8 mouse cellular contexts compared by ENCODE assay signal in genomic region chr12:35047320-35048225, GRCm38 (mm10). TPM values are rescaled to one million over a fixed set of nuclear protein-coding genes. Genes with fewer than 3 reads are reported as not detected.
DNase-seq lines count a peak whose midpoint lies in the region; ATAC-seq and TF ChIP-seq lines count a peak whose summit lies in the region.

No protein-coding gene starts in this region.

- H3K9me3 ChIP-seq in heart, embryonic 13.5 days = no peaks in the 10 kb centered on the region
- H3K9me3 ChIP-seq in kidney, postnatal 0 days (replicated peaks; ENCODE audit: low read length) = no peaks in the 10 kb centered on the region
- H3K9me3 ChIP-seq in lung, embryonic 14.5 days (ENCODE audit: low read depth, low read length) = no peaks in the 10 kb centered on the region
- H3K9me3 ChIP-seq in neural tube, embryonic 15.5 days (replicated peaks) = no peaks in the 10 kb centered on the region

- H3K27ac ChIP-seq in heart, embryonic 13.5 days (replicated peaks) = peak overlapping the region; percentile 97
- peak overlapping the region; percentile 97 for H3K27ac ChIP-seq in kidney, postnatal 0 days
- peak overlapping the region; percentile 96 for H3K27ac ChIP-seq in lung, embryonic 14.5 days (ENCODE audit: low read depth)
- H3K27ac ChIP-seq in neural tube, embryonic 15.5 days (replicated peaks) = peak overlapping the region; percentile 95
- H3K27ac ChIP-seq in thymus, adult 2 months (ENCODE audit: control insufficient read depth, insufficient read depth, low read length) = peak overlapping the region; percentile 59; the same call in 1 of the 2 replicates

- DNase-seq in ES-CJ7 (ENCODE audit: low read depth, low spot score) = peak; percentile 19
- peak; percentile 57 for DNase-seq in c-Kit-negative CD71-positive TER-119-positive erythroid progenitor cells, embryonic 14.5 days (ENCODE audit: low read depth, low spot score)
- DNase-seq in kidney, postnatal 0 days (ENCODE audit: low spot score) = peak; percentile 48
- DNase-seq in lung, embryonic 14.5 days = peak; percentile 47
- DNase-seq in thymus, adult 2 months = peak; percentile 63

- H3K4me2 ChIP-seq in heart, embryonic 13.5 days = peak overlapping the region; percentile 85
- peak overlapping the region; percentile 74 for H3K4me2 ChIP-seq in kidney, postnatal 0 days (ENCODE audit: low read length)
- H3K4me2 ChIP-seq in lung, embryonic 14.5 days = peak overlapping the region; percentile 77
- peak overlapping the region; percentile 80 for H3K4me2 ChIP-seq in neural tube, embryonic 15.5 days

- peak; percentile 24; the same call in 1 of the 2 replicates for TF ChIP-seq CTCF in kidney, postnatal 0 days (IDR thresholded peaks at IDR 0.05; ENCODE audit: low read depth)
- TF ChIP-seq CTCF in lung, embryonic 14.5 days (IDR thresholded peaks at IDR 0.05; ENCODE audit: low read depth) = no peak; the same call in 1 of the 2 replicates
- no peak for TF ChIP-seq CTCF in thymus, adult 2 months (IDR thresholded peaks at IDR 0.05; ENCODE audit: borderline replicate concordance, control insufficient read depth, extremely low read depth, insufficient read depth, low read length, poor library complexity)

- H3K4me1 ChIP-seq in heart, embryonic 13.5 days = peaks cover 45% of the 10 kb centered on the region
- H3K4me1 ChIP-seq in kidney, postnatal 0 days (replicated peaks; ENCODE audit: insufficient read depth, low read length) = no peaks in the 10 kb centered on the region; the same call in none of the 2 replicates
- peaks cover 6% of the 10 kb centered on the region; the same call in 1 of the 2 replicates for H3K4me1 ChIP-seq in lung, embryonic 14.5 days (ENCODE audit: insufficient read depth)
- peaks cover 24% of the 10 kb centered on the region for H3K4me1 ChIP-seq in neural tube, embryonic 15.5 days
- peaks cover 6% of the 10 kb centered on the region; the same call in 1 of the 2 replicates for H3K4me1 ChIP-seq in thymus, adult 2 months (replicated peaks; ENCODE audit: control insufficient read depth, insufficient read depth, low read length)

- no peak for TF ChIP-seq POLR2A in thymus, adult 2 months (IDR thresholded peaks at IDR 0.05; ENCODE audit: control insufficient read depth, extremely low read depth, insufficient read depth, low read length, poor library complexity)

- peak overlapping the region; percentile 98 for H3K9ac ChIP-seq in heart, embryonic 13.5 days
- peak overlapping the region; percentile 98 for H3K9ac ChIP-seq in kidney, postnatal 0 days (ENCODE audit: low read depth, low read length)
- peak overlapping the region; percentile 91 for H3K9ac ChIP-seq in lung, embryonic 14.5 days
- H3K9ac ChIP-seq in neural tube, embryonic 15.5 days (replicated peaks) = peak overlapping the region; percentile 90

- ATAC-seq in erythroid progenitor cell, adult 5-6 weeks (replicated peaks; ENCODE audit: low FRiP score, poor library complexity, severe bottlenecking) = peak; percentile 80
- peak; percentile 60 for ATAC-seq in heart, embryonic 13.5 days (ENCODE audit: extremely low read depth, insufficient number of reproducible peaks, low FRiP score, low TSS enrichment)
- ATAC-seq in kidney, postnatal 0 days (replicated peaks; ENCODE audit: low FRiP score, low read depth) = peak; percentile 75
- ATAC-seq in lung, embryonic 14.5 days (ENCODE audit: insufficient read depth) = peak; percentile 66
- peak; percentile 87 for ATAC-seq in neural tube, embryonic 15.5 days (ENCODE audit: low FRiP score)

- H3K4me3 ChIP-seq in heart, embryonic 13.5 days = peak overlapping the region; percentile 97
- H3K4me3 ChIP-seq in kidney, postnatal 0 days (replicated peaks; ENCODE audit: low read depth, low read length) = peak overlapping the region; percentile 94
- peak overlapping the region; percentile 94 for H3K4me3 ChIP-seq in lung, embryonic 14.5 days (ENCODE audit: low read depth, low read length)
- peak overlapping the region; percentile 94 for H3K4me3 ChIP-seq in neural tube, embryonic 15.5 days (replicated peaks)
- peak overlapping the region; percentile 74 for H3K4me3 ChIP-seq in thymus, adult 2 months (ENCODE audit: control insufficient read depth, insufficient read depth, low read length)

- H3K36me3 ChIP-seq in heart, embryonic 13.5 days = no peaks in the 10 kb centered on the region
- H3K36me3 ChIP-seq in kidney, postnatal 0 days (ENCODE audit: insufficient read depth, low read length) = no peaks in the 10 kb centered on the region
- H3K36me3 ChIP-seq in lung, embryonic 14.5 days (ENCODE audit: insufficient read depth) = no peaks in the 10 kb centered on the region
- no peaks in the 10 kb centered on the region for H3K36me3 ChIP-seq in neural tube, embryonic 15.5 days
- no peaks in the 10 kb centered on the region for H3K36me3 ChIP-seq in thymus, adult 2 months (ENCODE audit: control insufficient read depth, insufficient read depth, low read length)

- no peaks in the 10 kb centered on the region for H3K27me3 ChIP-seq in heart, embryonic 13.5 days (replicated peaks)
- H3K27me3 ChIP-seq in kidney, postnatal 0 days (ENCODE audit: insufficient read depth, low read length) = no peaks in the 10 kb centered on the region
- H3K27me3 ChIP-seq in lung, embryonic 14.5 days (ENCODE audit: insufficient read depth, low read length) = no peaks in the 10 kb centered on the region
- H3K27me3 ChIP-seq in neural tube, embryonic 15.5 days (replicated peaks) = peaks cover 5% of the 10 kb centered on the region; the same call in 1 of the 2 replicates
- H3K27me3 ChIP-seq in thymus, adult 2 months (ENCODE audit: control insufficient read depth, insufficient read depth, low read length) = no peaks in the 10 kb centered on the region

- WGBS in heart, embryonic 13.5 days = under 1% methylated on average over 65 of the region's 65 CpGs
- under 1% methylated on average over 53 of the region's 65 CpGs for WGBS in kidney, postnatal 0 days
- WGBS in lung, embryonic 14.5 days = under 1% methylated on average over 57 of the region's 65 CpGs
- under 1% methylated on average over 60 of the region's 65 CpGs for WGBS in neural tube, embryonic 15.5 days
- 1% methylated on average over 61 of the region's 65 CpGs for WGBS in thymus, adult 2 months

RNA-seq across cellular contexts. Expression of gene Snx13, which starts 0.6 kb away (rescaled TPM):
- total RNA-seq in erythroid progenitor cell, adult 5-6 weeks (2015; ENCODE audit: low replicate concordance) = 14.1 and 31.0 TPM in 2 replicates
- 10.4 and 25.4 TPM in 2 replicates for total RNA-seq in erythroid progenitor cell, adult 5-6 weeks (2017; ENCODE audit: low replicate concordance)
- polyA plus RNA-seq in heart, embryonic 13.5 days (2015; fragmentation: Nextera tagmentation; extraction: Ambion mirVana) = 24.5 and 28.7 TPM in 2 replicates
- 28.0 and 28.1 TPM in 2 replicates for polyA plus RNA-seq in kidney, postnatal 0 days (2015; fragmentation: Nextera tagmentation; extraction: Ambion mirVana)
- polyA plus RNA-seq in lung, embryonic 14.5 days (2014; fragmentation: Nextera tagmentation; extraction: Ambion mirVana) = 23.4 and 27.6 TPM in 2 replicates
- polyA plus RNA-seq in neural tube, embryonic 15.5 days (2015; fragmentation: Nextera tagmentation; extraction: Ambion mirVana) = 26.5 and 29.8 TPM in 2 replicates
- 5.1 and 5.5 TPM in 2 replicates for polyA plus RNA-seq in thymus, adult 2 months (2012; rRNA removed)

Comparison
In these comparisons a context has a peak if more than half of its experiments do, and no peak if none do; other contexts are left out.
1. Peak in every context shown above with its lines: DNase-seq, ATAC-seq, H3K4me3 ChIP-seq and H3K27ac ChIP-seq.